Mouse (Mus musculus): ENCODE measurements at regions not wholly inside any gene's neighbourhood (a gene's known extent, or its start where the extent isn't known, plus 50 kb on each side); places are given as distances from the start of the nearest gene placed in this dataset.

- TF ChIP-seq POLR2A (IDR thresholded peaks at IDR 0.05; ENCODE audit: low read depth, low read length), result no peak
- TF ChIP-seq CTCF (conservative IDR thresholded peaks at IDR 0.05; ENCODE audit: insufficient read depth, insufficient read length, low read depth, low read length), result no peak
These were observed 160.0 kb upstream of the Col8a1 start for GRCm38 (mm10) chr16:57914506-57914905.

Measured in kidney, adult 2 months (tissue).